Mouse (Mus musculus): Measurements from ENCODE around the gene Dram2. TPM values are rescaled to one million over a fixed set of nuclear protein-coding genes. Genes with fewer than 3 reads are reported as not detected.

Gene Dram2
- polyA plus RNA-seq (2012; rRNA removed; ENCODE audit: low replicate concordance) = 23.3 and 106 TPM in 2 replicates

GRCm38 (mm10) chr3:106547171-106547923 is at the start of gene Dram2, which contains the start of gene Cept1:
Gene Dram2 (plus strand): TSS chr3:106547798.
Gene Cept1 (minus strand): TSS chr3:106547802.

Other genes with a start within 250 kb of the Dram2 start
- 0.13 TPM in 1 of 2 replicates, not detected in the other for gene Chil6, start 141.6 kb upstream of the Dram2 start, polyA plus RNA-seq (2012; rRNA removed; ENCODE audit: low replicate concordance)
- 21.1 and 28.7 TPM in 2 replicates for gene Dennd2d, start 65.4 kb upstream of the Dram2 start, polyA plus RNA-seq (2012; rRNA removed; ENCODE audit: low replicate concordance)
- 10.5 and 31.1 TPM in 2 replicates for gene Cept1, start within 50 bp of the Dram2 start, polyA plus RNA-seq (2012; rRNA removed; ENCODE audit: low replicate concordance)
- 1.4 and 3.4 TPM in 2 replicates for gene Lrif1, start 137.2 kb downstream of the Dram2 start, polyA plus RNA-seq (2012; rRNA removed; ENCODE audit: low replicate concordance)
- gene Cd53, start 242.4 kb downstream of the Dram2 start, polyA plus RNA-seq (2012; rRNA removed; ENCODE audit: low replicate concordance) = 39.0 and 81.1 TPM in 2 replicates